Mouse (Mus musculus) mouse trophoblast stem cell (cell line): Measurements from ENCODE around the gene Itga2.

ENCODE experiments used
- in situ Hi-C, 2 experiments: fragments of 300-500 bp; cut with MseI, MboI; formaldehyde crosslinking; loops; 2 replicates in 1 of 2; 3 replicates in 1 of 2; pipeline ENCODE4 v1.15.1; 2025

Itga2 gene

DNA sequence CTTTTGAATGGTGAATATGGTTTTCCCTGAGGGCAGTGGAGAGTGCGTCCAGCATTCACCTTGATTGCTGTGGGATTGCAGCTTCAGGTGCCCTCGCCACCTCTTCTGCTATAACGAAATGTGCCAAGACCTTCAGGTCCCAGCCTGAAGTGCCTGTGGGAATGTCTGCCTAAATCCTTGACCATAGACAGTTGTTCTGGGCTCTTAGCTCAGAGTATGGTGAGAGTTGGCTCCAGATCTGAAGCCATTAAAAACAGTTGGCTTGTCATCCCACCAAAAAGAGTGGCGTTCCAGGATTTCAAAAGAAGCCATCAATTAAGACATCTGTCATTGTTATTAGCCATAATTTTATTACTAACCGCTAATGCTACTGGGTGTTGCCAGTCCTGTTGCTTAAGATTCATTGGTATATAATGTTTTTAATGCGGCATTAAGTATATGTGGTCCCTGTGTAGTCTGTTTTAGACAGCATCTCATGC lies 106.5 kb downstream of the Itga2 start:
- in situ Hi-C loops = loop anchor here in 1 of 2 experiments (5.0 kb wide), 1 partner anchor 137 kb away; no protein-coding TSS in a partner anchor

DNA sequence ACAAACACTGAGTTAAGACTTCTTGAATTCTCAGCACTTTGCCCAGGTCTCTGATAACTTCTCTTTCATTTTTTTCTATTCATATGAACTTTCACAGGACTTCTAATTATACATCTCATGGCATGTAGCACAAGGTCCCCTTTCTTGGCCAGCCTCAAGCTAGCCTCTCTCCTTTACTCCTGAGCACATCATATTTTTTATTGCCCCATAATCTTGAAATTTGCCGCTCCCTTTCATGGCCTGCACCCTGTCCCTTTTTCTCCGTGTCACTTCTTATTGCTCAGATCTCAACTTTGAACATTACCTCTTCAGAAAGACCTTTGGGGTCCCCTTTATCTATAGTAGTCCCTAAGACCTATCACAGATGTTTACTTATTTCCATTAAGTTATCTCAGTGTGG lies 109.0 kb downstream of the Itga2 start:
- in situ Hi-C loops = no loop called here

DNA sequence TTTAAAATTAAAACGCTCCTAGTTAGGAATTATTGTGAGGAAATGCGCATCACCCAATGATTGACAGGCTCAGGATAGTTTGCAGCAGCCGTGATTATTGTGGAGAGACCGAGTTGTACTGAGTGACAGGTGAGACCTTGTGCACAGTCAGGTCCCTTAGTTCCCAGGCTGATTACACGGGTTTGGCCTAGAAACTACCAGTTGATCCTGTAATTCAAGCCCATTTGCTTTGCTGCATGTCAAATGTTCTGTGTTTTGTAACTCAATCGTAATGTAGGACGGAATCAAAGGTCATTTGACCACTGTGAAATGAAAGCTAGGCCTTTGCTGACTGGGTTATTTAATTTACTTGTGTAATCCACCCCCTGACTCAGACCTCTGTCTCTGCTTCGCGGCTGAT lies 113.4 kb downstream of the Itga2 start:
- in situ Hi-C loops = no loop called here

DNA sequence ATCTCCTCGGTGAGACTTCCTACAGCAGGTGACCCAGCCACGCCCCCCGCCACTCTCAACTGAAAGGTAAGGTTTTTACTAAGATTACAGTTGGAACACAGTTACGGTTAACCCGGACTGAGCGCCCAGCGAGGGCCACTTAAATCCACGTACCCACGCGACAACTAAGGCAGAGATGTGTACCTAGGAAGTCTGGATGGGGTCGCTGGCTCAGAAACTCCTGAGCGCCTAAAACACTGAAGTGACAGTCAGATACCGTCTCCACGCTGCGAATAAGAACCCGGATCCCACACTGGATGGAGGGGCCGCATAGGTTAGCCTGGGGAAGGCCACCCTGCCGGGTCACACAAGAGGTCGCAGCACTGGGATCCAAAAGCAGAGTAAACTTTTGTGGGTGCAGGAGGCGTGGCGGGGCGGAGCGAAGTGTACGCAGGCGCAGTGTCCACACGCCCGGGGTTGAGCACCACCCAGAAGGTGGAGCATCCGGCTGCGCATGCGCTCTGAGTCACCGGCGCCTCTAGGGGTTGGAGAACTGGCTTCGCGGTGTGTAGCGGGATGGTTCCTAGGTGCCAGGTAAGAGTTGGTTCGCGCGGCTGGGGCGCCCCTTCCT lies 114.0 kb downstream of the Itga2 start, which contains the start of gene Mocs2:
Gene Mocs2, plus strand, starts transcription at position 486 of the 610 bp plus-strand sequence.
- in situ Hi-C loops = no loop called here

DNA sequence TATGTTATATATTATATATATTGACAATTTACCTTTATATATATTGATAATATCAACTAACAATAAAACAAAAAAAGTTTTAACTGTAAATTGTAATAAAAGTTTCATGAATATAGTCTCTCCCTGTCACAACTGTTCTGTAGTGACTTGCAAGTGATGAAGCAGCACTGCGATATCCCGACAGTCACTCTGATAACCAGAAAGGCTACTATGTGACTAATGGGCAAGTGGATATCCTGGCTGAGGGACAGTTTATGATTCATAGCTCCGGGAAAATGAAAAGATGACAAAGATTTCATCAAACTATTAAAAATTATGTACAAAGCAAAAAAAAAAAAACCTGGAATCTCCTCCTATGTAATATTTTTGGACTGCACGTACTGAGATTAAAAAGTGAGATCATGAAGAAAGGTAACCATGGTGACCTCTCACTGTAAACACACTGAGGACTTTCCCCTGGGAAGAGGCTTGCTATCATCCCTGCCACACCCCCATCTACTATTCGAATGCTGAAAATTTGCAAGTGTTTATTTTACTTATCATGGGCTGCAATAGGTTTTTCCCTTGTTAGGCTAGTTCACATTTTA lies 122.2 kb downstream of the Itga2 start:
- in situ Hi-C loops = no loop called here

DNA sequence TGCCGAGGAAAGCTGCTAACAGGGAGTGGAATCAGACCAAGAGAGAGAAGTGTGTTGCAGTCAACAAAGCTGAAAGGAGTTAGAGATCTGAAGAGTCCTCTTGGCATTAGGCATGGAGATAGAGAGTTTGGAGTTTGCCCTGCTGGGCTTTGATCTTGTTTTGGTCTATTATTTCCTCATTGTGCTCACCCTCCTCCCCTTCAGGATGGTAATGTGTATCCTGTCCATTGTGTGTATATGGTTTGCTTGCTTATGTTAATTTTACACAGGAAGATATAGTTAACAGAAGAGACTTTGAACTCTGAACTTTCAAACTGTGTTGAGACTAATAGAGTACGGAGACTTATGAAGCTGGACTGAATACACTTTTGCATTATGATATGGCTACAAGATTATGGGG lies 128.9 kb downstream of the Itga2 start:
- in situ Hi-C loops = no loop called here

DNA sequence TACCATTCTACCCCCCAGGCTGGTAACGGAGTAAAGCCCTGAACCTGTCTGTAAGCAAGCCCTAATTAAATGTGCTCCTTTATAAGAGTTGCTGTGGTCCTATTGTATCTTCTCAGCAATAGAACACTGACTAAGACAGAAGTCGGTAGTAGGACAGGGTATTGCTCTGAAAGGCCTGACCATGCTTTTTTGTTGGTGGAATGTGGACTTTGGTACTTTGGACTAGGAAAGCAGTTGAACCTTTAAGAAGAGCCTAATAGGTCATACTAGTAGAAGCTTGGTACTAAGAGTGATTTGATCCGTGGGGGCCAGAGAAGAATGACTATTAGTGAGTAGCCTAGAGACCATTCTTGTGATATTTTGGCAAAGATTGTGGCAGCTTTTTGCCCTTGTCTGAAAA lies 130.0 kb downstream of the Itga2 start:
- in situ Hi-C loops = no loop called here

DNA sequence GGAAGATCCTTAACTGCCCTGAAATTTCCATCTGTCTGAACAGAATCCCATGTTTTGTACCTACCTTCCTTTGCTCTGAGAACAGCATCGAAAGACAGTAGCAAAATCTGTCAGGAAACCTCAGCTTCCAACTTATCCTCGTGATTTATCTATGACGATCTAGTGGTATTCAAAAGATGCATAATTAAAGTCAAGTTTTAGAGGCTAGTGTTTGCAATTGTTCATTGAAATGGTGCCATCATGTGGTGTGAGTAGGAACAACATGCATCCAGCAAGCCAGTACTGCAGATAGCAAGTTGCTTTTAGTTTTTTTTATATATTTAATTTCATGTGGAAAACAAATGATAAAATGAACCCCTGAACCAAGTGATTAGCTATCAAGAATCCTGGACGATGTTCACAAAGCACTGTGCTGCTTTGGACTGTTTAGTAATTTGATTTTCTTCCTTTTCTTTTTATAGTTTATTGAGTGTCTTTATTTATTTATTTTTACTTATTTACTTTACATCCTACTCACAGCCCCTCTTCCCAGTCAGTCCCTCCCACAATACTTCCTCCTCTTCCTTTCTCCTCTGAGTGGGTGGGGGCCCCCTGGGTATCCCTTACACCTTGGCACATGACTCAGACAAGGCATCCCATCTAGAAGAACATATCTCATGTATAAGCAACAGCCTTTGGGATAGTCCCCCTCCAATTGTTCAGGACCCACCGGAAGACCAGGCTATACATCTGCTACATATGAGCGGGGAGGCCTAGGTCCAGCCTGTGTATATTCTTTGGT lies 138.5 kb downstream of the Itga2 start:
- in situ Hi-C loops = loop anchor here in 1 of 2 experiments (10.0 to 25.0 kb wide), 2 partner anchors 706 to 919 kb away; no protein-coding TSS in a partner anchor

DNA sequence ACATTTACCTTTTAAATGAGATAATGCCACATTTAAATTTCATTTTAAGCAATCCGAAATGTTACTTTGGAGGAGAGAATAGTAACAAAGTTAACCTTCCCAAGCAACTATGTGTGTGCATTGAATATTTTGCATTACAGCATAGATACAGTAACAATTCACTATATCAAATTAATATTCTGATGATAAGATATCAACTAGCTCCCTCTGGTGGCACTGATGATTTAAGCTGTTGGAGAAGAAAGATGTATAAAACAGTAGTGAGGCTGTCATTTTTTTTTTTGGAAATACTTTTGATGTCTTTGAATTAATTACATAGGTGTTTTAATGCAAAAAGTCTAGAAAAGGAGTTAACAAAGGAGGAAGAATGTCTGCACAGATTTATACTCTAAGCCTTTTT lies 140.4 kb downstream of the Itga2 start:
- in situ Hi-C loops = loop anchor here in 1 of 2 experiments (10.0 to 25.0 kb wide), 2 partner anchors 704 to 917 kb away; no protein-coding TSS in a partner anchor
